Mouse (Mus musculus) heart, postnatal 0 days (tissue): Measurements from ENCODE around the gene Hnrnpa0.

Experiments
- CTCF ChIP-seq: IDR thresholded peaks from 2 replicates; pipeline ENCODE4 v1.5.1; 2016; ENCODE audit warnings: antibody characterized with exemption, control low read depth, low read depth
- EP300 ChIP-seq: IDR thresholded peaks from 2 replicates; pipeline ENCODE4 v1.6.1; 2016; ENCODE audit warnings: antibody characterized with exemption, low read depth

DNA sequence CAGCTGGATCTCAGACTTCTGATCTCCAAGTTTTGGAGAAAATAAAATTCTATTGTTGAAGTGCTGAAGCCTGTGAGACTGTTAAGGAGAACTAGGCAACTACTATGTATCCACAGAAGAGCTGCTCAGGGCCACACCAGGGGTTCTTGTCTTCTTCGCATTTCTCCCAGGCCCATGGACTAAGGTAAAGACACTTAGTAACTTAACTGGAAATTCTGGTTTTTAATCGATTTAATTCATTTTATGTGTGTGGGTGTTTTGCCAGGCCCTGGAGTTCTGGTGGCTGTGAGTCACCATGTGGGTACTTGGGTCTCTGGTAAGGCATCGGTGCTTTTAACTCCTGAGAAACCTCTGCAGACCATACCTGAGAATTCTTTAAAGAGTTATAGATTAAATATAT is 21.3 kb upstream of the Hnrnpa0 start:
- TF ChIP-seq EP300 = no peak
- TF ChIP-seq CTCF = no peak
